Mouse (Mus musculus) megakaryocyte, embryonic 14.5 days (primary cell): ENCODE measurements at regions not wholly inside any gene's neighbourhood (a gene's known extent, or its start where the extent isn't known, plus 50 kb on each side); places are given as distances from the start of the nearest gene placed in this dataset.

Source experiments
- FLI1 ChIP-seq: IDR thresholded peaks from 2 replicates; pipeline ENCODE4 v1.6.1; 2012; ENCODE audit warnings: low read length, inconsistent platforms, mixed read lengths
- GATA1 ChIP-seq: IDR thresholded peaks from 3 replicates; pipeline ENCODE4 v1.6.1; 2012; ENCODE audit warnings: mixed read lengths, low read length, inconsistent platforms, borderline replicate concordance

DNA sequence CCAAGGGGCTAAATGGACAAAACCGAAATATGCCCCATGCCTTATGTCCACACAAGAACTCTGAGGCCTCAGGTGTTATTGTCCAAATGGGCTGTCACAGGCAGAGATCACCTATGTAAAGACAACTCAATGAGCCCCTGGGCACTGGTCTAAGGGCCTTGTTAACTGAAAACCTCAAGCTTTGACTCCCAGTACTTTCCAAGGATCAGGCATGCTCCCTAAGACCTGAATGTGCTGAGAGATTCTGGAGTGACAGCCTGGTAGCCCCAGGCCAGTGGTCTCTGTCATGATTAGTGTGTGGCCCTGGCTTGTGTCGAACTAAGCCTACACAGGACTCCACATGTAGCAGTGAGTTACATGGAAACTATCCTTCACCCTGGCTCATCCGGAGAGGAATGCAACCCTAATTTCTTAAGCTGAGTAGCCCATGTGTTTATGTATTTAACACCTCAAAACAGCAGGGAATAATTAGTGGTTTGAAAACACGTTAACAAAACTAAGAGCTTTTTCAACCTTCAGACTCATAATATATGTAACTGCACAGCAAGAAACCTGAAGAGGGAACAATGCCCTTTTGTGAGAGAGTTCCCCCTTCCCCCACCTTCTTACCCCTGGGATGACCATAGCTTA lies 435.3 kb upstream of the Mki67 start:
- TF ChIP-seq GATA1 (no peak), FLI1 (no peak)
